Mouse (Mus musculus) heart, embryonic 15.5 days (tissue): Measurements from ENCODE around the gene Rnf128. TPM values are rescaled to one million over a fixed set of nuclear protein-coding genes. Genes with fewer than 3 reads are reported as not detected.
"Not testable (repeated sequence)": the region's sequence is repeated elsewhere in the genome, so short reads cannot be mapped to it uniquely, and the experiment has no call there.

Experiments
- ATAC-seq: fragments of 200-750 bp; cut with Nextera tagmentation; replicated peaks from 2 replicates; pipeline ENCODE4 v1.8.0; 2017; ENCODE audit warnings: low read depth, moderate TSS enrichment; ENCODE audit not compliant: insufficient number of reproducible peaks, insufficient read depth, low FRiP score
- H3K27ac ChIP-seq: fragments of 300-500 bp; sonication (generic); 2 replicates; pipeline ENCODE4 v1.5.1; 2015; ENCODE audit warnings: mild to moderate bottlenecking, inconsistent platforms
- H3K27me3 ChIP-seq: fragments of 300-500 bp; sonication (generic); 2 replicates; pipeline ENCODE4 v1.6.1; 2015; ENCODE audit warnings: inconsistent platforms
- H3K36me3 ChIP-seq: fragments of 300-500 bp; sonication (generic); 2 replicates; pipeline ENCODE4 v1.6.1; 2015; ENCODE audit warnings: mild to moderate bottlenecking, inconsistent platforms
- H3K4me1 ChIP-seq: fragments of 300-500 bp; sonication (generic); replicated peaks from 2 replicates; pipeline ENCODE4 v1.6.1; 2015; ENCODE audit warnings: inconsistent platforms
- H3K4me2 ChIP-seq: fragments of 300-500 bp; sonication (generic); 2 replicates; pipeline ENCODE4 v1.6.1; 2015; ENCODE audit warnings: inconsistent platforms, mild to moderate bottlenecking, moderate library complexity
- H3K4me3 ChIP-seq: fragments of 300-500 bp; sonication (generic); 2 replicates; pipeline ENCODE4 v1.5.1; 2015; ENCODE audit warnings: mild to moderate bottlenecking, inconsistent platforms
- H3K9ac ChIP-seq: fragments of 300-500 bp; sonication (generic); 2 replicates; pipeline ENCODE4 v1.6.1; 2015; ENCODE audit warnings: mild to moderate bottlenecking, inconsistent platforms
- H3K9me3 ChIP-seq: fragments of 300-500 bp; sonication (generic); replicated peaks from 2 replicates; pipeline ENCODE4 v1.6.1; 2016; ENCODE audit warnings: inconsistent platforms
- WGBS: fragments of 180-500 bp; shearing (Covaris S2); methylation state at CpG from one replicate; pipeline ENCODE4 v1.1.7; 2015; ENCODE audit warnings: mixed read lengths; 5-methylcytosine and 5-hydroxymethylcytosine counted together
- polyA plus RNA-seq: library from polyadenylated mRNA; unstranded; fragments of >200 nt; fragmentation: Nextera tagmentation; extraction: Ambion mirVana; gene quantifications from 2 replicates; pipeline ENCODE4 v1.2.1, GENCODE M21; 2015

Gene Rnf128
- polyA plus RNA-seq, 1 experiment from 2014 or later = 36.0 TPM

- no peak overlapping the region for H3K4me2 ChIP-seq
- no peak for ATAC-seq
- H3K4me3 ChIP-seq = no peak overlapping the region
- H3K9me3 ChIP-seq = no peaks in the 10 kb centered on the region
- no peak overlapping the region for H3K9ac ChIP-seq
- 69% methylated on average over 2 of the region's 2 CpGs for WGBS
- H3K36me3 ChIP-seq = no peaks in the 10 kb centered on the region
- no peak overlapping the region for H3K27ac ChIP-seq
- H3K4me1 ChIP-seq = no peaks in the 10 kb centered on the region
- no peaks in the 10 kb centered on the region for H3K27me3 ChIP-seq
Observed at GRCm38 (mm10) chrX:139552090-139552489, 11.0 kb upstream of the Rnf128 start.

GRCm38 (mm10) chrX:139562255-139562924 lies 726 bp upstream of the Rnf128 start:
- H3K27ac ChIP-seq = no peak overlapping the region
- 58% methylated on average over 5 of the region's 5 CpGs for WGBS
- ATAC-seq = no peak
- no peaks in the 10 kb centered on the region for H3K9me3 ChIP-seq
- H3K9ac ChIP-seq = no peak overlapping the region
- H3K4me3 ChIP-seq = no peak overlapping the region
- H3K27me3 ChIP-seq = no peaks in the 10 kb centered on the region
- no peaks in the 10 kb centered on the region for H3K4me1 ChIP-seq
- H3K36me3 ChIP-seq = no peaks in the 10 kb centered on the region
- no peak overlapping the region for H3K4me2 ChIP-seq

GRCm38 (mm10) chrX:139570054-139570453 lies 6.9 kb downstream of the Rnf128 start:
- 72% methylated on average over 3 of the region's 3 CpGs for WGBS
- Histone ChIP-seq H3K4me1 (no peaks in the 10 kb centered on the region), H3K27ac (no peak overlapping the region), H3K27me3 (no peaks in the 10 kb centered on the region), H3K9me3 (no peaks in the 10 kb centered on the region), H3K9ac (no peak overlapping the region), H3K4me3 (no peak overlapping the region), H3K4me2 (no peak overlapping the region), H3K36me3 (no peaks in the 10 kb centered on the region)
- ATAC-seq = no peak

GRCm38 (mm10) chrX:139578649-139579278 lies 15.6 kb downstream of the Rnf128 start:
- no peak overlapping the region for H3K27ac ChIP-seq
- no peaks in the 10 kb centered on the region for H3K4me1 ChIP-seq
- H3K4me2 ChIP-seq = no peak overlapping the region
- H3K9ac ChIP-seq = no peak overlapping the region
- no peak for ATAC-seq
- no peaks in the 10 kb centered on the region for H3K9me3 ChIP-seq
- 64% methylated on average over 6 of the region's 6 CpGs for WGBS
- H3K27me3 ChIP-seq = no peaks in the 10 kb centered on the region
- H3K4me3 ChIP-seq = no peak overlapping the region
- H3K36me3 ChIP-seq = no peaks in the 10 kb centered on the region

- H3K27ac ChIP-seq = peak overlapping the region; percentile 37; the same call in 1 of the 2 replicates
- H3K36me3 ChIP-seq = no peaks in the 10 kb centered on the region
- no peak overlapping the region for H3K4me2 ChIP-seq
- H3K9me3 ChIP-seq = no peaks in the 10 kb centered on the region
- H3K4me1 ChIP-seq = no peaks in the 10 kb centered on the region
- ATAC-seq = no peak; the same call in 1 of the 2 replicates
- WGBS = 25% methylated on average over 4 of the region's 4 CpGs
- no peak overlapping the region for H3K4me3 ChIP-seq
- no peak overlapping the region for H3K9ac ChIP-seq
- H3K27me3 ChIP-seq = no peaks in the 10 kb centered on the region
Observed at GRCm38 (mm10) chrX:139583616-139584015, 20.5 kb downstream of the Rnf128 start.

- not testable (repeated sequence) for H3K4me1 ChIP-seq, H3K27me3 ChIP-seq, ATAC-seq, H3K27ac ChIP-seq, H3K36me3 ChIP-seq, H3K9me3 ChIP-seq, H3K4me3 ChIP-seq, H3K4me2 ChIP-seq, H3K9ac ChIP-seq
- WGBS = 42% methylated on average over 2 of the region's 2 CpGs
Observed at GRCm38 (mm10) chrX:139586676-139587075, 23.6 kb downstream of the Rnf128 start.

- Histone ChIP-seq H3K9me3 (no peaks in the 10 kb centered on the region), H3K4me2 (no peak overlapping the region), H3K9ac (no peak overlapping the region), H3K27ac (no peak overlapping the region), H3K27me3 (no peaks in the 10 kb centered on the region), H3K4me1 (no peaks in the 10 kb centered on the region), H3K36me3 (no peaks in the 10 kb centered on the region), H3K4me3 (no peak overlapping the region)
- WGBS = 80% methylated on average over 6 of the region's 6 CpGs
- no peak for ATAC-seq
Observed at GRCm38 (mm10) chrX:139596404-139596803, 33.3 kb downstream of the Rnf128 start.

GRCm38 (mm10) chrX:139610033-139610764 lies 47.1 kb downstream of the Rnf128 start:
- H3K27ac ChIP-seq = peak overlapping the region; percentile 73
- peak; percentile 93 for ATAC-seq
- 7% methylated on average over 44 of the region's 44 CpGs for WGBS

GRCm38 (mm10) chrX:139610765-139611300 lies 47.7 kb downstream of the Rnf128 start:
- ATAC-seq = peak; percentile 78
- H3K27me3 ChIP-seq = no peaks in the 10 kb centered on the region

More at GRCm38 (mm10) chrX:139610033-139610764, 47.1 kb downstream of the Rnf128 start:
- peak overlapping the region; percentile 71 for H3K9ac ChIP-seq
- H3K27me3 ChIP-seq = no peaks in the 10 kb centered on the region
- no peaks in the 10 kb centered on the region for H3K36me3 ChIP-seq
- H3K9me3 ChIP-seq = no peaks in the 10 kb centered on the region
- H3K4me1 ChIP-seq = no peaks in the 10 kb centered on the region
- H3K4me3 ChIP-seq = peak overlapping the region; percentile 70
- peak overlapping the region; percentile 75 for H3K4me2 ChIP-seq

GRCm38 (mm10) chrX:139614761-139615160 lies 51.6 kb downstream of the Rnf128 start:
- H3K27me3 ChIP-seq = no peaks in the 10 kb centered on the region
- WGBS = 79% methylated on average over 2 of the region's 2 CpGs
- H3K9ac ChIP-seq = no peak overlapping the region
- H3K27ac ChIP-seq = no peak overlapping the region
- H3K4me3 ChIP-seq = no peak overlapping the region
- no peak overlapping the region for H3K4me2 ChIP-seq
- no peaks in the 10 kb centered on the region for H3K4me1 ChIP-seq
- H3K9me3 ChIP-seq = no peaks in the 10 kb centered on the region
- no peaks in the 10 kb centered on the region for H3K36me3 ChIP-seq
- ATAC-seq = no peak

More at GRCm38 (mm10) chrX:139610765-139611300, 47.7 kb downstream of the Rnf128 start:
- Histone ChIP-seq H3K4me2 (peak overlapping the region; percentile 75), H3K9ac (peak overlapping the region; percentile 71), H3K9me3 (no peaks in the 10 kb centered on the region), H3K27ac (peak overlapping the region; percentile 73), H3K4me3 (peak overlapping the region; percentile 70), H3K4me1 (no peaks in the 10 kb centered on the region), H3K36me3 (no peaks in the 10 kb centered on the region)
- 18% methylated on average over 46 of the region's 54 CpGs for WGBS

- Histone ChIP-seq H3K36me3 (no peaks in the 10 kb centered on the region), H3K9me3 (no peaks in the 10 kb centered on the region), H3K9ac (no peak overlapping the region), H3K27ac (no peak overlapping the region), H3K4me3 (no peak overlapping the region), H3K4me2 (no peak overlapping the region), H3K4me1 (no peaks in the 10 kb centered on the region), H3K27me3 (no peaks in the 10 kb centered on the region)
- no peak for ATAC-seq
- WGBS = 67% methylated on average over 3 of the region's 4 CpGs
Observed at GRCm38 (mm10) chrX:139622071-139622470, 59.0 kb downstream of the Rnf128 start.
